Mouse (Mus musculus): ENCODE measurements around the gene Fkbp1a.
A peak's percentile ranks its signal among the peaks of the same experiment; 100 is the strongest.

Gene Fkbp1a

DNA sequence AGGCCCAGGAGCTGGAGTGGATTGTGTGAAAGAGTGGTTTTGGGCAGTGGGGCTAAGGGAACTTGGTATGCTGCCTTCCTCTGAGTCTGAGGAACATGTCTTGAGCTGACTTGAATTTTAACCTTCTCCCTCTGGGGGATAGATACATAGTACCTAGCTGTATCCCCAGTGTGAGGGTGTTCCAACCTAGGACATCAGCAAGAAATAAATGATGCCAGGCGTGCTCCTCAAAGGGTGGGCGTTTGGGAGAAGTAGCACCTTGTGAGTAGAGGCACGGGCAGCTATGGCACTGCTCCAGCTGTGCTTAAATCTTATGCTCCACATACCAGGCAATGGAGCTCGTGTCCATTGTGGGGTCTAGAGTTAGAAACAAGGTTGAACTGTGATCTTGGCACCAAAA lies 4.3 kb downstream of the Fkbp1a start:
- DNase-seq (ENCODE audit: inconsistent age in 2 of 2, low spot score in 1 of 2), result no peak

DNA sequence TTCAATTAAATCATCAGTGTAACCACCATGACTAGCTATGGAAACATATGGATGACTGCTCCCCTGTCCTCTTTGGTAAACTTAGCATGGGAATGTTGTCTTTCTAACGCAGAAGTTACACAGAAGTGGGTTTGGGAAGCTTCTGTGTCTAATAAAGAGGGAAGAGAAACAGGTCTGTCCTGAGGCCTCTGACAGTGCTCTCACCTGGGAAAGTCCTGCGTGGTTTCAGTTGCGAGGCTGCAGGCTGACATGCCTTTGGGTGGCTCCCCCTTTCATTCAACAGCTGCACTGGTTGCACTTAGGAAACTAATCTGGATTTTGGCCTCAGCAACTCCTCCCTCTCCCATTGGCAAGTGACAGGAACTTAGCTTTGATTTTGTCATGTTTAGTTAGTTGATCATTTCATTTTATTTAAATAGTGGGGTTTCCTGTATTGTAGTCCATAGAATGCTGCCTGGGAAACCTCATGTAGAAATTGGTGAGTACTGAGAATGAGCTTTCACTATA lies 7.4 kb downstream of the Fkbp1a start:
- no peak for DNase-seq (ENCODE audit: inconsistent age in 2 of 2, low spot score in 1 of 2)

DNA sequence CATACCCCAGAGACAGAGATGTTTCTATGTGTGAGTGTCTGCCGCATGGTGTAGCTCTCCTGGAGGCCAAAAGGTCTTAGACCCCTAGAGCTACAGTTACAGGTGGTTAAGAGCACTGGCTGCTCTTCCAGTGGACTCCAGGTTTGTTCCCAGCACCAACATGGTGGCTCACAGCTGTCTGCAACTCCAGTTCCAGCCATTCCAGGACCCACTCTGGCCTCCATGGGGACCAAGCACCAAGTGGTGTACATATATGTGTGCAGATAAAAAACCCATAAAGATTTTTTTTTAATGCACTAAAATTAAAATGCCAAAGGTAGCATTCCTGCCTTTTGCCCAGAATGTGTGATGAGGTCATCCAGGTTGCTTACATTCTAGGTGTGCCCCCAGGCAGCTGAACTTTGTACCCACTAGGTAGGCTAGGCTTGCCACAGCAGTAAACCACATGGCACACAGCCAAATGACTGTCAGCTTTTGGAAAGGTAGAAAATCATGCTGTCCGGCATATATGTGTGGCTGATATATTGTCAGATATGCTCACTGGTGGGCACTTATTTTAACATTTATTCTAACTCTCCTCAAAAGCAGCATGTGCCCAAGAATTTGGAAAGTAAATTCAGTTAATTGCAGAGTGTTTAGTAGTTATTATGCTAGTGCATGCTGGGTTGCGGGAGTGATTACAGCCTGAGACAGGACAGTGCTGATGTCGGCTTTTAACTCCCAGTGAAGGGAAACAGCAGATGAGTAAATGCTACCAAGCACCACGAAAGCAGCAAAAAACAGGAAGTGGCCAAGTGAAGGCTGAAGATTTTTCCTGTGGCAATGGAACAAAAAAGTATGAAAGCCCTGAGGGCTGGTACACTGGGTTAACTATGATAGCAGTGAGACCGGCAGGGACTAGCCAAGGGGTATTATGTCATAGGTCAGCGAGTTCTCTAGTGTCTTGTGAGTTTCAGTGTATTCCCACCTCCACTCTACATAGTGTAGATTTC lies 20.9 kb downstream of the Fkbp1a start:
- DNase-seq (ENCODE audit: inconsistent age in 2 of 2, low spot score in 1 of 2), result no peak

DNA sequence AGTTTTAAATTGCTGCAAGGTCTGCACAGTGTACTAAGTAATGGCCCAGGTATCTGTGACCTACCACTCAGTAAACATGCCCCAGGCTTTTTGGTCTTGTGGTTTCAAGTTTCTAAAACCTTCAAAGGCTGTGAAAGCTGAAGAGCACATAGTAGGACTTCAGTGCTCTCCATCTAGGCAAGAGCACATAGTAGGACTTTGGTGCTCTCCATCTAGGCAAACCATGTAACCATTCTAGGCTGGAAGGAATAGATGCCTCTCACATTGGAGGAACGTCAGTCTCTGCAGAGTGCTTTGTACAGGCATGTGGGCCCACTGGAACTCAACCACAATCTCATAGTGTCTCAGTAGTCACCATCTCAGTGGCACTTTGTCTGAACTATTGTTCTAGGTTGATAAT lies 21.7 kb downstream of the Fkbp1a start:
- no peak for DNase-seq (ENCODE audit: inconsistent age in 2 of 2, low spot score in 1 of 2)

DNA sequence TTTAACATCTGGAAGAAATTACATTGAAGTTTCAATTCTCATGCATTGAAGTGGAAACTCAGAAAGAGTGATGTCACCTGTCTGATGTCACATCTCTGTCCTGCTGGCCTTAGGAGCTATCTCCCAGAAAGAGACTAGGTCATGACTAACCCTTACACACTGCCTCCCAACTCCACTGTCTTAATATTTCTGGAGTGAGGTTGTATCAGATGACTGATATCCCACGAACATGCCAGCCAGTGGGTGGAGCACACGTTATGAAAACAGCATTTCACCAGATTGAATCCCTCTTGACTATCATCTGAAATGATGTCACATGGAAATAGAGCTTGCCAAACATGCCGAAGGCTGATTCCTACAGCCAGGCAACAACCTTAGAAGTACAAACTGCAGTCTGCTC lies 22.7 kb downstream of the Fkbp1a start:
- DNase-seq (ENCODE audit: inconsistent age in 2 of 2, low spot score in 1 of 2), result peak in 1 of 2 experiments; percentile 66

DNA sequence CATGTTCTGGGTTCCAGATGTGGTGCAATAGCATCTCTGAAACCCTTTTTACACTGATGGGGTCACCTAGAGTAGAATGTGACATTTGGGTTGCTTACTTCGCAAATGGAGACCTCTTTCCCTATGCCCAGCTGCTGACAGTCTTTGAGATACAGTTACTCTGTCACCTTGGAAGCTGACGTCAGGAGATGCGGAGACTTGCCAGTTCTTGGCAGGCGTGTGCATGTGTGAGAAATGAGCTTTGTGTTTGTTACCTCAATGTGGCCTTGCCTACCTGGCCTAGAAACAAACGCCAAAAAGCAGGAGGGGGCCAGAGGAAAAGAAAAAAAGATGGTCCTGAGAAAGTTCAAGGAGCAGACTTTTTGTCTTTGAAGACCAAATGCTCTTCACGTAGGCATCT lies 24.6 kb downstream of the Fkbp1a start:
- DNase-seq (ENCODE audit: inconsistent age in 2 of 2, low spot score in 1 of 2), result peak; percentile 41 to 78

DNA sequence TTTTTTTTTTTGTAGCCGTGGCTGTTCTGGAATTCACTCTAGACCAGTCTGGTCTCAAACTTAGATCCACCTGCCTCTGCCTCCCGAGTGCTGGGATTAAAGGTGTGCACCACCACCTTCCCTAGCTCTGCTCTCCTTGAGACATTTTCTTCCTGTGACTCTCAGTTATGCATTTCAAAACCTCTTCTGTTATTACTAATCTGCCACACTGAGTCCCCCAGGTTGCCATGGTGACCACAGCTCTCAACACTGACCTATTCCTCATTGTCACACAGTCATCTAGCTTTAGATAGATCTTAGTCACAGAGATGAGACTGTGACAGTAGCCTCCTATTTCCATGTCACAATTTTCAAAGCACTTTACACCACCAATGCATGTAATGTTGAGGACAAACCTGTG lies 27.2 kb downstream of the Fkbp1a start:
- peak; percentile 63 to 78 for DNase-seq (ENCODE audit: inconsistent age in 2 of 2, low spot score in 1 of 2)

DNA sequence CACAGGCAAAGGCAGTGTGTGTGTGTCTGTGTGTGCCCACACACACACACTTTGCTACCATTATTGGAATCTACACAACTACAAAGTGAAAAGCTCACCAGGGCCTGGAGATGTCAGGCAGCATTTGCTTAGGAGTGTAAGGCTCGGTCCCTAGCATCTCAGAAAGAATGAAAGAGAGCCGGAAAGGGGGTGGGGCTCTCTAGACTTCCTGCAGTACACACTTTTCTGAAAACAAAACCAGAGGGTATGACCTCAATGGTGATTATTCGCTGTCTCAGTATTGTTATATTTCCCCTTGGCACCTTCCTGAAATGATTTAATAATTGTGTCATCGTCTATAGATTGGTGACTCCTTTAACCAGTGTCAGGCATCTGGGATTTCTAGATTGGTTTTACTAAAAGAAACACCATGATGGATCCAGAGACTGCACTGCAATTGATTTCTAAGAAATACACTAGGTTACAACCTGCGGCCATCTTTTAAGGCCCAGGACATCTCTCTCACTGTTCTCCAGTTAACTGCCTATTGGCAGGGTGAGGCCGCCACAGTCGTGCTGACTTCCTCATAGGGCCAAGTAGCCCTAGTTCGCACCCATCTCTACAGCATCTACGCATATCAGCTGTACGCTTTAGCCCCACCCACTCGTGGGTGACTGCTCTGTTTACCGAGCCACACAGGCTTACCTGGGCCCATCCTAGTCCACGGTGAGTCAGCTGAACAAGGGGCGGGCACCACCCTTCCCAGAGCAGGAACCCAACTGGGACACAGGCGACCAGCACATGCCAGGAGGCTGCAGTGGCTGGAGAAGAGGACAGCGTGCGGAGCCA lies 29.8 kb downstream of the Fkbp1a start, which contains the start of gene Sdcbp2:
Gene Sdcbp2, plus strand, starts transcription at position 750 of the 828 bp plus-strand sequence.
- DNase-seq (ENCODE audit: inconsistent age in 2 of 2, low spot score in 1 of 2), result no peak

DNA sequence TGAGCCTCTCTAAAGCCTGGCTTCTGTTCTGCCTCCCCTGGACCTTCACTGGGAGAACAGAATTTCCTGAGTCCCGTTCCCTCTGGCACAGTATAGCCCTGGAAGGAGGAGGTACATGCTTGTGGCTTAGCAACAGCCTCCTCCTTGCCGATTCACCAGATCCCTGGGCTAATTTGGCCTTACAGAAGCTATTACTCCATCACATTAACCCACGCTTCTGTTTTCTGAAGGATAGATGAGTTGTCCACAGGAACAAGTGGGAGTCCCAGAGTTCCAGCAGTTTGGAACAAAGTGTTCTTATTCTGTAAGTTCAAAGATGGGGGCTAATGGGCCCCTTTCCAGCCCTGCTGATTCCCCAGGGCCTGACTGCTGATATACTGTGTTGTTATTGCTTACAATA lies 31.4 kb downstream of the Fkbp1a start:
- no peak for DNase-seq (ENCODE audit: inconsistent age in 2 of 2, low spot score in 1 of 2)

DNA sequence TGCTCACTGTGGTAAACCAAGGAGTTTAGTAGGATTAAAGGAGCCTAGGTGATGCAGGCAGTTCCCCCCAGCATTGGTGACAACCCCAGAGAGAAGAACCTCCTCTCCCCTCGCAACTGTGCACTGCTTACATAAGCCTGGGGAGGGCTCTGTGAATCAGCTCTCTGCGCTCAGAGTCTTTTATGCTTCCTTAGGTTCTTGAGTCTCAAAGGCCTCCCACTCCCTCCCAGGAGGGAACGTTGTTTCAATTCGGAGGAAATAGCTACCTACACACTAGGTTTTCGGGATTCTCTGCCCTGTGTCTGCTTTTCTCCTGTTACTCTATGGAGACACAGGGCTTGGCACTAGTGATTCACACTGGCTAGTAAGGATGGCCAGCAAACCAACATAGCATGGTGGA lies 32.3 kb downstream of the Fkbp1a start:
- no peak for DNase-seq (ENCODE audit: inconsistent age in 2 of 2, low spot score in 1 of 2)

DNA sequence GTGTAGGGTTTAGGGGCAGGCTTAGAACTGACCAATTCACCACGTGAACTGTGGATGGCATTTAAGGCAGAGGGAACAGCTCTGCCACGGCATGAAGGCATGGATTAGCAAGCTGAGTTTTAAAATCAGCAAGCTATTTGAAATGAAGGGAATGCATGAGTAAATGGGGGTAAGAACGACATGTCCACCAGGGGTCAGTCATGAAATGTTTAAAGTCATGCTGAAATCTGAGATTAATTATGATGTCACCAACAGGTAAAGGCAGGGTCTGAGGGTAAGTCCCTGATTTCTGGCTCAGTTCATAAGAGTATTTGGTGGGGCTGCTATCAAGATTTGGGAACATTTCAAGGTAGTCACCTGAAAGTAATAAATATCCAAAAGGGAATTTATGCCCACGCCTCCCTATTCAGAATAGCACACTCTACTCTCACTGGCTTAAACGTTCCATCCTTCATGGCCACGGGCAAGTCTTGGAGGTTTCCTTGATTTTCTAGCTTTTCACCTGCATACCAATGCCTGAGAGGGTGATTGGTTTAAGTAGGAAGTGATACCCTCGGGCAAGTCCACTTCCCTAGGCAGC lies 32.9 kb downstream of the Fkbp1a start:
- peak; percentile 36 to 83 for DNase-seq (ENCODE audit: inconsistent age in 2 of 2, low spot score in 1 of 2)

DNA sequence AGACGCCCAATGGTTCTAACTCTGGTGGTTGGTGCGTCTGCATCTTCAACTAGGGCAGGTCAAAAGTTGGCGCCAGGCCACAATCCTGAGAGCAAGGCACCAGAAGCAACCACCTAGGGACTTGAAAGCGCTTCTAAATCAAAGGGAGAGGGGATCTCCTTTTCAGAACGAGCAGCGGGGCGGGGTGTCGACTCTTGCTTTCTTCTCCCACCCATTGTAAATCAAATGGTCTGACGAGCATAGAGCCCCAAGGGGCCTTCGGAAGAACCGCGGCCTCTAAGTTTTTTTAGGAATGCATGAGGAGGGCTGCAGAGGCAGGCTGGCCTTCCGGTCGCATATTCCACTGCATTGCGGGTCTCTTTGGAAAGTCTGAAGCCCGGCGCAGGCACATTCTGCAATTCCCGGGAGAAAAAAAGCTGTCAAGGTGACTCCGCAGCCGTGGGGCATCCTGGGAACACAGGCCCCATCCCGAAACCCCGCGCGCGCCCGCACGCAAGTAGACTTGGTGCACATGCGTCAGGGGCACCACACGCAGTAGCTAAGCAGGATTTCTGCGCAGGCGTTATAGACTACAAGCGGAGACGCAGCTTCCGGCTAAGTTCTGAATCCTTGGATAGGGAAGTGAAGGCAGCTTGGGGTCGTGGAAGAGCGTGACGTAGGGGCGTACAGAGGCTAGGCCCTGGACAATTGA lies 33.6 kb downstream of the Fkbp1a start:
- DNase-seq (ENCODE audit: inconsistent age in 2 of 2, low spot score in 1 of 2), result peak; percentile 93 to 96

DNA sequence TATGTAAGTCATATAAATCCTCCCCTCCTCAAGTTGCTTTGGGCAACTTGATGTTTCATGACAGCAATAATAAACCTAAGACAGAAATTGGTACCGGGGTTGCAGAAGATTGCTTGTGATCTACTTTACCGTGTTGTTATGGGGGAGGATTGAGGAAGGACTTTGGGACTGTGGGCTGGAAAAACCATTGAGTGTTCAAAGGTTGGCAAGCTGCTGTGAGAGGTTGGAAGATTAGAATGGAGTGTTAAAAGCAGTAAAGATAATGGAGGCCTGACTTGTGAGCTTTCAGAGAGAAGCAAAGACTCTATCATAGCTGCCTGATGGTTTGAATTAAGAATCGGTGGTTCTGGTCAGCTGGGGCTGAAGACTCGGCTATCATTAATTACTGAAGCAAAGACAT lies 36.9 kb downstream of the Fkbp1a start:
- no peak for DNase-seq (ENCODE audit: inconsistent age in 2 of 2, low spot score in 1 of 2)

DNA sequence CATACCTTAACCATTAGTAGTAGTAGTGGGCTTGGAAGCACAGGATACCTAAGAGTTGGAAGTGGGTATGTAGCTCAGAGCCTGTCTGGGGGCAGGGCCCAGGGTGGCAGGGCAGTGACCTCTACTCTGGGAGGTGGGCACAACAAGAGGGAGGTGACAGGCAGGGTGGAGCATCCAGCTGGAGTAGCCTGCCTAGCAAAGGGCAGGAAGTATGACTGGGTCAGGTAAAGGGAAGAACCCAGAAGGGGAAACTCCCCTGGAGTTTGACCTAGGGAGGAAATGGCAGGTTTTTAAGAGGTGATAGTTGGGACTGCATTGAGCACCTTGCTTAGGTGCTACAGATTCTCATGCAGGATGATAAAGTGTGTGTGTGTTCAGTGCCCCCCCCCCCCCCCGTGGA lies 38.7 kb downstream of the Fkbp1a start:
- no peak for DNase-seq (ENCODE audit: inconsistent age in 2 of 2, low spot score in 1 of 2)

DNA sequence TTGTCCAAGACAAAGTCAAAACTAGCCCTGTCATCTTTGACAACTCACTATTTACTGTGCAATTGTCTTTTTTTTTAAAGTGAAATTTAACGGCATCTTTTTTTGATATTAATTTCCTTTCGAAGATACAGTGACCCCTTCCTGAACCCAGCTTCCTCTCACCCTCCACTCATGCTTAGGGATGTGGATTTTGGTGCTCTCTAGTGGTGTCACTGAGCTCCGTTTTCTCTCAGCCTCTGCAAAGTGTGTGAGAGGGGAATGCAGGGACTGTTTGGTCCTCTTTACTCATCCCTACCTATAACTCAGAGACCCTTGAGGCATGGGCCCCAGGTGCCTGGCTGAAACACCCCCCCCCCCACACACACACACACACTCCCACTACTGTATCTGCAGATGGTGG lies 43.7 kb downstream of the Fkbp1a start:
- DNase-seq (ENCODE audit: inconsistent age in 2 of 2, low spot score in 1 of 2), result no peak

DNA sequence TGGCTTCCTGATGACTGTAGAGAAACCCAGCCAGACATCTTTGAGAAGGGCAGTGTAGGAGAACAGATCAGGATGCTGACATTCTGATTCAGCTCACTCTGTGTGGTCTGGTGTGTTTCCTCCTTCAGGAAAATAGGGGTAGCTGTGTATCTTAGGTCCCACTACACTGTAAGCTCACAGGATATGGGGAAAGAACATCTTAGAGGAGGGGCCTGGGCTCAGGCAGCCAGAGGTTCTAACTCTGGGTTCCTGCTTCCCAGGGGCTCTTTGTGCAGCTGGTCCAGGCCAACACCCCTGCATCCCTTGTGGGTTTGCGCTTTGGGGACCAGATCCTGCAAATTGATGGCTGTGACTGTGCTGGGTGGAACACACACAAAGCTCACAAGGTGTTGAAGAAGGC lies 44.5 kb downstream of the Fkbp1a start:
- DNase-seq (ENCODE audit: inconsistent age in 2 of 2, low spot score in 1 of 2), result no peak

DNA sequence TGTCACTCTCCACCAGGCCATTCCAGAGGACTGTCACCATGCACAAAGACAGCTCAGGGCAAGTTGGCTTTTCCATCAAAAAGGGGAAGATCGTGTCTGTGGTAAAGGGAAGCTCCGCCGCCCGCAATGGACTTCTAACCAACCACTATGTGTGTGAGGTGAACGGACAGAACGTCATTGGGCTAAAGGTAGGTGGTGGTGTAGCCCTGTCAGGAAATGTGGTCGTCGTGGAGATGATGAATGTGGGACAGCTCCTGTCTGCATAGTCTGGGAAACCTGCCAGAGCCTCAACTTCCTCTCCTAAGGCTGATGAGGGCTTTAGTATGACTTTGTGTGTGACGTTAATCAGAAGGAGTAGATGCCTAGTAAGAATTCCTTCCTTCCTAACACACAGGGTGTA lies 45.0 kb downstream of the Fkbp1a start:
- no peak for DNase-seq (ENCODE audit: inconsistent age in 2 of 2, low spot score in 1 of 2)

DNA sequence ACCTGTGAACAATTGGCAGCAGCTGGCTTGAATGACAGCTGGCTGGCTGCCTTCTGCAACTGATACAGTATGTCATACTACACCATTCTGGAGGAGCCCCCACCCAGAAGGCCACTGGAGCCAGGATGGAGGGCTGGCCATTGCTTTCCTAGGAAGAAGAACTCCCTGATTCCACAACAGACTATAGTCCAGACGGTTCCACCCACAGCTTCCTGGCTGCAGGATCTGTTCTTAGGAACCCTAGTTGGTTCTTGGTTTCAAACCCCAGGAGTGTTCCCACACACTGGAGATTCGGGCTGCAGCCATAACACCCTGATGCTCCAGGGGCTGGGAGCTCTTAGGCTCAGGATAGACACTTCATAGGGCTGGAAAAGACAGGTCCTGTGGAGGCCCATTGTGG lies 55.8 kb downstream of the Fkbp1a start:
- no peak for DNase-seq (ENCODE audit: inconsistent age in 2 of 2, low spot score in 1 of 2)

DNA sequence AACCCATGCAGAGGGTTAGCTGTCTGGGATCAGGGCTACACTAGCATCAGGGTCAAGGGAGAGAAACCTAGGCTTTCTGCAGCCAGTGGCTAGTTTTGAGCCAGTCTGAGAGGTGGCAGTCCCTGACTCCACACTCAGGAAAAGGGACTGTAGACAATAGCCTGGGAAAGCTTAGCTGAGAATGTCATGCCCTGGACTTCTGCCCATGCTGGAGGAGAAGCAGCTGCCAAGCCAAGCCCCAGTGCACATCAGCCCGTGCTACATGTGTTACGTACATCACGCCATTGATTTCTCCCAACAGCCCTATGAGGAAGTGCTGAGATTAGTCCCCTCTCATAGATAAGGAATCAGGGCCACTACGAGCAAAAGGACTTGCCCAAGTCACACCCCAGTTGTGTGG lies 59.8 kb downstream of the Fkbp1a start:
- no peak for DNase-seq (ENCODE audit: inconsistent age in 2 of 2, low spot score in 1 of 2)

DNA sequence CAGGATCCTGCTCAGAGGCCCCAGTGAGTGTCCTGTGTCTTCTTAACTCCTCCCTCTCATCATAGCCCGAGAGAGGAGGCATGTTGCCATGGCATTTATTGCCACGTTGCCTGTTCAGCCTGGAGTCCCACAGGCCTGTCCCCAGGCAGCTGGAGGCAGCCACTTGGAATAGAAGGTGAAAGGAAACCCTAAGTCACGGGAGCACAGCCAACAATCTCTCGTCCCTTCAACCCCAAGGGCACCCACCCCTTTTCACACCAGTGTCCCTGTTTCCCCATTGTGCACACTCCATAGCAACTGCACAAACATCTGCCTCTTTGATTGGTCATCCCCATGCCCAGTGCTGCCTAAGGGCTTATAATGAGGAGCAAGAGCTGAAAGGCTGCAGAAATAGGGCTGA lies 61.3 kb downstream of the Fkbp1a start:
- DNase-seq (ENCODE audit: inconsistent age in 2 of 2, low spot score in 1 of 2), result peak in 1 of 2 experiments; percentile 30

Measured in adrenal gland, adult (tissue).